Mouse (Mus musculus) G1E (cell line): Measurements from ENCODE around the gene Arap1.

Experiments
- CTCF ChIP-seq: IDR thresholded peaks from 2 replicates; pipeline ENCODE4 v1.5.1; 2012; ENCODE audit warnings: low read depth, low read length, inconsistent platforms, mixed read lengths
- GATA2 ChIP-seq: IDR thresholded peaks from 2 replicates; pipeline ENCODE4 v1.6.1; 2012; ENCODE audit warnings: low read depth, low read length, inconsistent platforms, borderline replicate concordance

- TF ChIP-seq GATA2 (no peak), CTCF (no peak)
Measured at GRCm38 (mm10) chr7:101356868-101357267, 9.0 kb downstream of the Arap1 start.
